27 mouse cellular contexts compared by ENCODE assay signal in the genomic region with DNA sequence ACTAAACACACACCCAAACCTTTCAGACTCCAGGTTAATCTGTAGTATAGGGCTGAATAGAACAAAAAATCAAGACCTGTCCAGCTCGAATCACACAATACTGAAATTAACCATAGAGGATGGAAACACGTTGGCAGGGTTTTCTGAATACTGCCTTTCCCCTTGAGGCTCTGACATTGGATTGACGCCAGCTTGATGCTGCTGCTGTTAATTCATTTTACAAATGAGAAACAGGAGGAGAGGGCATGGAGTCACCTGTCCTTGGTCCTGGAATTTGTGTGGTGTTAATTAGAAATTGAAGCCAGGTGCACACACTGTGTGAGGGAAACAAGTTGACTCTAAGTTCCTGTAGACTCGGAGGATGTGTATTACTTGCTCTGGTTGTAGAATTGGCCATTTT.
DNase-seq lines count a peak whose midpoint lies in the region; ATAC-seq and TF ChIP-seq lines count a peak whose summit lies in the region.
"Had no signal": no experiment of that assay in that cellular context is flagged by ENCODE, and none has a peak within 500 bp of the region (broad histone marks: within the 10 kb centered on the region; RNA-seq: fewer than 3 reads in every experiment).

No protein-coding gene starts in this region.

- no peak overlapping the region for H3K27ac ChIP-seq in hindbrain, postnatal 0 days
- no peak overlapping the region for H3K27ac ChIP-seq in hindbrain, embryonic 13.5 days
- H3K27ac ChIP-seq in embryonic facial prominence, embryonic 14.5 days (replicated peaks; ENCODE audit: low read depth, low read length) = no peak overlapping the region
- H3K27ac ChIP-seq in forebrain, postnatal 0 days (ENCODE audit: low read depth, low read length) = no peak overlapping the region
- H3K27ac ChIP-seq: embryonic facial prominence, embryonic 12.5 days; forebrain, embryonic 10.5 days; forebrain, embryonic 15.5 days; heart, adult 2 months; hindbrain, embryonic 14.5 days; kidney, embryonic 15.5 days; layer of hippocampus, adult 2 months; liver, embryonic 14.5 days; macrophage; neural tube, embryonic 13.5 days had no signal

- no peaks in the 10 kb centered on the region for H3K4me1 ChIP-seq in hindbrain, postnatal 0 days (ENCODE audit: insufficient read depth, low read length)
- no peaks in the 10 kb centered on the region for H3K4me1 ChIP-seq in hindbrain, embryonic 13.5 days (replicated peaks)
- H3K4me1 ChIP-seq in embryonic facial prominence, embryonic 14.5 days (ENCODE audit: control insufficient read depth, insufficient read depth, low read length) = no peaks in the 10 kb centered on the region
- no peaks in the 10 kb centered on the region for H3K4me1 ChIP-seq in forebrain, postnatal 0 days (ENCODE audit: insufficient read depth)
- H3K4me1 ChIP-seq: forebrain, embryonic 10.5 days; forebrain, embryonic 15.5 days; heart, embryonic 12.5 days; kidney, embryonic 15.5 days; neural tube, embryonic 13.5 days had no signal

- H3K4me2 ChIP-seq in hindbrain, postnatal 0 days (ENCODE audit: low read depth, low read length) = no peak overlapping the region
- H3K4me2 ChIP-seq in hindbrain, embryonic 13.5 days = no peak overlapping the region
- H3K4me2 ChIP-seq in embryonic facial prominence, embryonic 14.5 days (ENCODE audit: low read depth, low read length) = no peak overlapping the region
- H3K4me2 ChIP-seq in forebrain, postnatal 0 days (ENCODE audit: low read depth) = no peak overlapping the region
- H3K4me2 ChIP-seq: embryonic facial prominence, embryonic 12.5 days; forebrain, embryonic 15.5 days; heart, embryonic 12.5 days; hindbrain, embryonic 14.5 days; kidney, embryonic 15.5 days; neural tube, embryonic 13.5 days had no signal

- no peak for TF ChIP-seq CTCF in hindbrain, postnatal 0 days (IDR thresholded peaks at IDR 0.05; ENCODE audit: low read depth)
- TF ChIP-seq CTCF in brain, embryonic 14.5 days (IDR thresholded peaks at IDR 0.05; ENCODE audit: borderline replicate concordance, extremely low read depth, insufficient read depth, insufficient read length) = no peak
- TF ChIP-seq CTCF in forebrain, postnatal 0 days (IDR thresholded peaks at IDR 0.05; ENCODE audit: low read depth) = no peak

- no peaks in the 10 kb centered on the region for H3K36me3 ChIP-seq in hindbrain, postnatal 0 days (ENCODE audit: insufficient read depth, low read length)
- H3K36me3 ChIP-seq in hindbrain, embryonic 13.5 days = no peaks in the 10 kb centered on the region
- H3K36me3 ChIP-seq in embryonic facial prominence, embryonic 14.5 days (ENCODE audit: control insufficient read depth, insufficient read depth, low read length) = no peaks in the 10 kb centered on the region
- H3K36me3 ChIP-seq in forebrain, postnatal 0 days (ENCODE audit: insufficient read depth) = no peaks in the 10 kb centered on the region
- H3K36me3 ChIP-seq: embryonic facial prominence, embryonic 12.5 days; forebrain, embryonic 10.5 days; forebrain, embryonic 15.5 days; heart, embryonic 12.5 days; kidney, embryonic 15.5 days; neural tube, embryonic 13.5 days had no signal

- no peak overlapping the region for H3K9ac ChIP-seq in hindbrain, postnatal 0 days (replicated peaks; ENCODE audit: low read length)
- H3K9ac ChIP-seq in hindbrain, embryonic 13.5 days = no peak overlapping the region
- no peak overlapping the region for H3K9ac ChIP-seq in embryonic facial prominence, embryonic 14.5 days (ENCODE audit: low read depth, low read length)
- no peak overlapping the region for H3K9ac ChIP-seq in forebrain, postnatal 0 days
- H3K9ac ChIP-seq: embryonic facial prominence, embryonic 12.5 days; forebrain, embryonic 15.5 days; heart, embryonic 12.5 days; hindbrain, embryonic 14.5 days; kidney, embryonic 15.5 days; liver, embryonic 14.5 days; neural tube, embryonic 13.5 days had no signal

- H3K4me3 ChIP-seq in hindbrain, postnatal 0 days (ENCODE audit: low read length) = no peak overlapping the region
- H3K4me3 ChIP-seq in hindbrain, embryonic 13.5 days = no peak overlapping the region
- no peak overlapping the region for H3K4me3 ChIP-seq in embryonic facial prominence, embryonic 14.5 days (ENCODE audit: low read depth, low read length)
- no peak overlapping the region for H3K4me3 ChIP-seq in forebrain, postnatal 0 days (ENCODE audit: low read depth, low read length)
- H3K4me3 ChIP-seq: embryonic facial prominence, embryonic 12.5 days; forebrain, embryonic 10.5 days; forebrain, embryonic 15.5 days; heart, adult 2 months; heart, embryonic 12.5 days; kidney, embryonic 15.5 days; layer of hippocampus, adult 2 months; neural tube, embryonic 13.5 days had no signal

- no peak for TF ChIP-seq POLR2A in brain, embryonic 14.5 days (IDR thresholded peaks at IDR 0.05; ENCODE audit: borderline replicate concordance, extremely low read depth, insufficient read depth, insufficient read length, poor library complexity, severe bottlenecking)

- H3K27me3 ChIP-seq in hindbrain, postnatal 0 days (ENCODE audit: insufficient read depth, low read length) = no peaks in the 10 kb centered on the region
- no peaks in the 10 kb centered on the region for H3K27me3 ChIP-seq in hindbrain, embryonic 13.5 days
- H3K27me3 ChIP-seq in embryonic facial prominence, embryonic 14.5 days (replicated peaks; ENCODE audit: control insufficient read depth, insufficient read depth, low read length) = no peaks in the 10 kb centered on the region
- no peaks in the 10 kb centered on the region for H3K27me3 ChIP-seq in forebrain, postnatal 0 days (ENCODE audit: insufficient read depth, low read length)
- H3K27me3 ChIP-seq: CH12.LX; embryonic facial prominence, embryonic 12.5 days; forebrain, embryonic 15.5 days; heart, embryonic 12.5 days; kidney, embryonic 15.5 days; neural tube, embryonic 13.5 days had no signal

- DNase-seq in hindbrain, postnatal 0 days (ENCODE audit: low spot score) = peak; percentile 53
- peak; percentile 15 for DNase-seq in MN1 (ENCODE audit: low spot score)
- peak; percentile 43 for DNase-seq in brain, embryonic 14.5 days (ENCODE audit: low read depth)
- peak; percentile 29 for DNase-seq in embryonic facial prominence, embryonic 14.5 days (ENCODE audit: low spot score)
- no peak for DNase-seq in forebrain, postnatal 0 days
- DNase-seq: adrenal gland, postnatal 14 days; cerebellum, adult 18-20 months; heart, adult 2 months; heart, postnatal 4 days; kidney, adult 18-20 months; kidney, postnatal 25 days; liver; lung, adult 2 months; lung, postnatal 10 days; thymus, postnatal 4 days had no signal

- 54% methylated on average over 4 of the region's 4 CpGs for WGBS in hindbrain, postnatal 0 days
- WGBS in hindbrain, embryonic 13.5 days = 65% methylated on average over 4 of the region's 4 CpGs
- 16% methylated on average over 4 of the region's 4 CpGs for WGBS in embryonic facial prominence, embryonic 14.5 days
- 52% methylated on average over 4 of the region's 4 CpGs for WGBS in forebrain, postnatal 0 days

- ATAC-seq in hindbrain, postnatal 0 days = no peak
- ATAC-seq in hindbrain, embryonic 13.5 days (ENCODE audit: low FRiP score) = no peak
- ATAC-seq in embryonic facial prominence, embryonic 14.5 days (ENCODE audit: low read depth) = no peak
- ATAC-seq in forebrain, postnatal 0 days = no peak
- ATAC-seq: forebrain, embryonic 15.5 days had no signal

- no peaks in the 10 kb centered on the region for H3K9me3 ChIP-seq in hindbrain, postnatal 0 days (ENCODE audit: low read length)
- H3K9me3 ChIP-seq in hindbrain, embryonic 13.5 days = no peaks in the 10 kb centered on the region
- H3K9me3 ChIP-seq in embryonic facial prominence, embryonic 14.5 days (ENCODE audit: control insufficient read depth, low read length) = no peaks in the 10 kb centered on the region
- H3K9me3 ChIP-seq in forebrain, postnatal 0 days (ENCODE audit: low read length) = no peaks in the 10 kb centered on the region
- H3K9me3 ChIP-seq: embryonic facial prominence, embryonic 12.5 days; forebrain, embryonic 10.5 days; forebrain, embryonic 15.5 days; heart, embryonic 12.5 days; kidney, embryonic 15.5 days; neural tube, embryonic 13.5 days had no signal
